Comparison of ENCODE assay signal across 22 mouse cellular contexts in the genomic region with DNA sequence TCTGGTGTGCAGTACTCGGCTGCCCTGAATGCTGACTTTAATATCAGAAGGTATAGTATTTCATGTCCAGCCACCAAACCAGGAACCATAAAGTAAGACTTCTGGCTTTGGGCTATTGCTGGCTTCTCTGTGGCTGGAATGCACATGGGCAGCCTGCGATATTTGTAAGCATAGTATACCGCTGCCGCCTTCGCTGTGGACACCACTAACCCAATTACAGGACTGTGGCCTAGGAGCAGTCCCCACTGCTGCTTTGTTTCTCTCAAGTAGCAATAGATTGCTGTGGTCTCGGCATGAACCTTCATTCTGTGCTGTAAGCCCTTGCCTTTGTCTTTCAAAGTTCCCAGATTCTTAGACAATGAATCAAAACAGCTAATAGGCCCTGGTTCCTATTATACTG.
DNase-seq lines count a peak whose midpoint lies in the region; TF ChIP-seq lines count a peak whose summit lies in the region.
"Had no signal": no experiment of that assay in that cellular context is flagged by ENCODE, and none has a peak within 500 bp of the region (broad histone marks: within the 10 kb centered on the region; RNA-seq: fewer than 3 reads in every experiment).

No protein-coding gene starts in this region.

- TF ChIP-seq CTCF in brain, embryonic 14.5 days (IDR thresholded peaks at IDR 0.05; ENCODE audit: borderline replicate concordance, extremely low read depth, insufficient read depth, insufficient read length) = no peak
- TF ChIP-seq CTCF in layer of hippocampus, adult 2 months (conservative IDR thresholded peaks at IDR 0.05) = no peak

- H3K4me3 ChIP-seq in layer of hippocampus, adult 2 months = no peak overlapping the region
- H3K4me3 ChIP-seq: intestine, embryonic 15.5 days; midbrain, embryonic 12.5 days; neural tube, embryonic 13.5 days had no signal

- no peak for TF ChIP-seq POLR2A in brain, embryonic 14.5 days (IDR thresholded peaks at IDR 0.05; ENCODE audit: borderline replicate concordance, extremely low read depth, insufficient read depth, insufficient read length, poor library complexity, severe bottlenecking)

- peak; percentile 43 for DNase-seq in heart, adult 11 months
- DNase-seq in heart, postnatal 14 days = no peak
- DNase-seq in brain, embryonic 14.5 days (ENCODE audit: low read depth) = peak; percentile 15
- peak; percentile 20 for DNase-seq in forelimb bud, embryonic 11.5 days (ENCODE audit: low read depth, low spot score)
- DNase-seq in retina, embryonic 14.5 days (ENCODE audit: low spot score) = peak; percentile 30
- DNase-seq in cerebellum, postnatal 4 days (ENCODE audit: low spot score in 2 of 2) = no peak
- DNase-seq in layer of hippocampus, adult 2 months (ENCODE audit: low spot score in 2 of 2) = no peak
- DNase-seq in gastrocnemius, postnatal 25 days = no peak
- DNase-seq: B cell, adult 2 months; cerebellum, adult 8-10 months; heart, postnatal 10 days; kidney, adult 9 months; kidney, postnatal 25 days; liver; liver, postnatal 0 days; lung, postnatal 10 days; right cerebral cortex, postnatal 14 days; spleen, adult 18-20 months had no signal

- intact Hi-C loops in heart, postnatal 14 days (cut with DNase I) = no loop called here

- H3K27ac ChIP-seq in layer of hippocampus, adult 2 months = no peak overlapping the region
- H3K27ac ChIP-seq: hindbrain, embryonic 14.5 days; intestine, embryonic 15.5 days; midbrain, embryonic 12.5 days; neural tube, embryonic 13.5 days had no signal

Comparison
In these comparisons a context has a peak if more than half of its experiments do, and no peak if none do; other contexts are left out.
1. DNase-seq: peak in heart, adult 11 months (single experiment), brain, embryonic 14.5 days (single experiment), forelimb bud, embryonic 11.5 days (single experiment) and retina, embryonic 14.5 days (single experiment); none in heart, postnatal 14 days (0 of 2), cerebellum, postnatal 4 days (0 of 2), layer of hippocampus, adult 2 months (0 of 2) and gastrocnemius, postnatal 25 days (single experiment).